Mouse (Mus musculus) stomach, embryonic 16.5 days (tissue): ENCODE data around the gene Avpi1. TPM values are rescaled to one million over a fixed set of nuclear protein-coding genes. Genes with fewer than 3 reads are reported as not detected.
A peak's percentile ranks its signal among the peaks of the same experiment; 100 is the strongest.

Experiments
- ATAC-seq: fragments of 200-750 bp; cut with Nextera tagmentation; 2 replicates; pipeline ENCODE4 v1.8.0; 2017; ENCODE audit warnings: moderate number of reproducible peaks, moderate TSS enrichment; ENCODE audit not compliant: insufficient read depth, low FRiP score
- H3K27ac ChIP-seq: fragments of 300-500 bp; sonication (generic); 2 replicates; pipeline ENCODE4 v1.5.1; 2014; ENCODE audit warnings: low read length
- H3K27me3 ChIP-seq: fragments of 300-500 bp; sonication (generic); 2 replicates; pipeline ENCODE4 v1.6.1; 2014; ENCODE audit warnings: low read length, control low read depth, mixed read lengths; ENCODE audit not compliant: control insufficient read depth, insufficient read depth
- H3K36me3 ChIP-seq: fragments of 300-500 bp; sonication (generic); 2 replicates; pipeline ENCODE4 v1.6.1; 2014; ENCODE audit warnings: low read length; ENCODE audit not compliant: control insufficient read depth, insufficient read depth
- H3K4me1 ChIP-seq: fragments of 300-500 bp; sonication (generic); 2 replicates; pipeline ENCODE4 v1.6.1; 2014; ENCODE audit warnings: low read length, control low read depth, mixed read lengths; ENCODE audit not compliant: control insufficient read depth, insufficient read depth
- H3K4me2 ChIP-seq: fragments of 300-500 bp; sonication (generic); 2 replicates; pipeline ENCODE4 v1.6.1; 2014; ENCODE audit warnings: low read depth, low read length, mixed read lengths
- H3K4me3 ChIP-seq: fragments of 300-500 bp; sonication (generic); replicated peaks from 2 replicates; pipeline ENCODE4 v1.5.1; 2014; ENCODE audit warnings: mild to moderate bottlenecking, low read length
- H3K9ac ChIP-seq: fragments of 300-500 bp; sonication (generic); 2 replicates; pipeline ENCODE4 v1.6.1; 2014; ENCODE audit warnings: low read length
- H3K9me3 ChIP-seq: fragments of 300-500 bp; sonication (generic); replicated peaks from 2 replicates; pipeline ENCODE4 v1.6.1; 2016; ENCODE audit warnings: low read length, control low read depth; ENCODE audit not compliant: control insufficient read depth
- WGBS: fragments of 180-500 bp; shearing (Covaris S2); extraction: QIAGEN DNeasy Blood & Tissue Kit; methylation state at CpG from one replicate; pipeline ENCODE4 v1.1.7; 2014; 5-methylcytosine and 5-hydroxymethylcytosine counted together
- polyA plus RNA-seq: library from polyadenylated mRNA; unstranded; fragments of >200 nt; fragmentation: Nextera tagmentation; extraction: Ambion mirVana; gene quantifications from 2 replicates; pipeline ENCODE4 v1.2.1, GENCODE M21; 2015

Avpi1 gene
- polyA plus RNA-seq, 1 experiment from 2014 or later = 52.4 TPM

- no peaks in the 10 kb centered on the region for H3K36me3 ChIP-seq
- ATAC-seq = no peak
- H3K9me3 ChIP-seq = no peaks in the 10 kb centered on the region
- no peaks in the 10 kb centered on the region for H3K4me1 ChIP-seq
- WGBS = 83% methylated on average over 15 of the region's 15 CpGs
- no peak overlapping the region for H3K27ac ChIP-seq
- no peak overlapping the region for H3K4me3 ChIP-seq
- H3K4me2 ChIP-seq = no peak overlapping the region
- no peaks in the 10 kb centered on the region for H3K27me3 ChIP-seq
- H3K9ac ChIP-seq = no peak overlapping the region
Observed at GRCm38 (mm10) chr19:42138517-42139285, 9.8 kb upstream of the Avpi1 start.

- Histone ChIP-seq H3K9me3 (no peaks in the 10 kb centered on the region), H3K36me3 (no peaks in the 10 kb centered on the region), H3K4me1 (no peaks in the 10 kb centered on the region), H3K4me2 (no peak overlapping the region), H3K4me3 (no peak overlapping the region), H3K9ac (no peak overlapping the region), H3K27ac (no peak overlapping the region), H3K27me3 (no peaks in the 10 kb centered on the region)
- ATAC-seq = no peak
- 90% methylated on average over 4 of the region's 4 CpGs for WGBS
Observed at GRCm38 (mm10) chr19:42137167-42137672, 8.4 kb upstream of the Avpi1 start.

- Histone ChIP-seq H3K27me3 (no peaks in the 10 kb centered on the region), H3K4me1 (no peaks in the 10 kb centered on the region), H3K4me3 (no peak overlapping the region), H3K9ac (no peak overlapping the region), H3K4me2 (no peak overlapping the region), H3K36me3 (no peaks in the 10 kb centered on the region), H3K9me3 (no peaks in the 10 kb centered on the region), H3K27ac (no peak overlapping the region)
- ATAC-seq = no peak
- 33% methylated on average over 5 of the region's 5 CpGs for WGBS
Observed at GRCm38 (mm10) chr19:42136126-42136525, 7.3 kb upstream of the Avpi1 start.

GRCm38 (mm10) chr19:42135070-42135469 is 6.2 kb upstream of the Avpi1 start:
- Histone ChIP-seq H3K4me2 (no peak overlapping the region), H3K9me3 (no peaks in the 10 kb centered on the region), H3K4me1 (peaks cover 4% of the 10 kb centered on the region; the same call in 1 of the 2 replicates), H3K36me3 (no peaks in the 10 kb centered on the region), H3K27ac (no peak overlapping the region), H3K4me3 (no peak overlapping the region), H3K27me3 (no peaks in the 10 kb centered on the region), H3K9ac (no peak overlapping the region)
- no peak for ATAC-seq

- Histone ChIP-seq H3K4me2 (no peak overlapping the region), H3K4me3 (no peak overlapping the region), H3K9me3 (no peaks in the 10 kb centered on the region), H3K27me3 (no peaks in the 10 kb centered on the region), H3K9ac (no peak overlapping the region), H3K4me1 (peaks cover 12% of the 10 kb centered on the region), H3K36me3 (no peaks in the 10 kb centered on the region), H3K27ac (peak overlapping the region; percentile 94)
- WGBS = 55% methylated on average over 5 of the region's 5 CpGs
- no peak for ATAC-seq
Observed at GRCm38 (mm10) chr19:42131101-42131500, 2.2 kb upstream of the Avpi1 start.

GRCm38 (mm10) chr19:42130294-42130606 is 1.4 kb upstream of the Avpi1 start:
- no peak overlapping the region for H3K4me2 ChIP-seq

GRCm38 (mm10) chr19:42129509-42130293 is 842 bp upstream of the Avpi1 start:
- H3K27me3 ChIP-seq = no peaks in the 10 kb centered on the region
- peak overlapping the region; percentile 94 for H3K4me2 ChIP-seq
- no peak for ATAC-seq
- peak overlapping the region; percentile 49 for H3K9ac ChIP-seq
- 38% methylated on average over 14 of the region's 14 CpGs for WGBS
- no peaks in the 10 kb centered on the region for H3K36me3 ChIP-seq
- peaks cover 12% of the 10 kb centered on the region for H3K4me1 ChIP-seq
- peak overlapping the region; percentile 86 for H3K4me3 ChIP-seq
- H3K27ac ChIP-seq = peak overlapping the region; percentile 94
- no peaks in the 10 kb centered on the region for H3K9me3 ChIP-seq

More at GRCm38 (mm10) chr19:42130294-42130606, 1.4 kb upstream of the Avpi1 start:
- no peaks in the 10 kb centered on the region for H3K9me3 ChIP-seq
- H3K4me3 ChIP-seq = no peak overlapping the region
- peaks cover 12% of the 10 kb centered on the region for H3K4me1 ChIP-seq
- no peaks in the 10 kb centered on the region for H3K36me3 ChIP-seq
- H3K27me3 ChIP-seq = no peaks in the 10 kb centered on the region
- H3K9ac ChIP-seq = no peak overlapping the region
- ATAC-seq = no peak
- peak overlapping the region; percentile 94 for H3K27ac ChIP-seq
- WGBS = 52% methylated on average over 3 of the region's 3 CpGs

- ATAC-seq = no peak
- Histone ChIP-seq H3K27ac (peak overlapping the region; percentile 95), H3K27me3 (no peaks in the 10 kb centered on the region), H3K36me3 (0 out of 2 replicates have a peak, but pooled peaks cover 11% of the 10 kb centered on the region), H3K4me1 (peaks cover 12% of the 10 kb centered on the region), H3K9me3 (no peaks in the 10 kb centered on the region), H3K4me2 (peak overlapping the region; percentile 94), H3K4me3 (peak overlapping the region; percentile 86), H3K9ac (peak overlapping the region; percentile 92)
- WGBS = 5% methylated on average over 23 of the region's 23 CpGs
Observed at GRCm38 (mm10) chr19:42128052-42128740, 663 bp downstream of the Avpi1 start.
